Mouse (Mus musculus): ENCODE results near the gene Dnajc28. TPM values are rescaled to one million over a fixed set of nuclear protein-coding genes. Genes with fewer than 3 reads are reported as not detected.

Gene Dnajc28
- polyA plus RNA-seq, 1 experiment from 2014 or later = 2.9 TPM

- peak; percentile 99 for DNase-seq (ENCODE audit: low spot score)
- Histone ChIP-seq H3K27ac (peak within 1 kb of the TSS; percentile 90), H3K4me3 (peak within 1 kb of the TSS; percentile 93), H3K27me3 (ENCODE audit: insufficient read depth, poor library complexity, severe bottlenecking) (peaks cover 10% of the 10 kb centered on the region), H3K9me3 (no peaks in the 10 kb centered on the region), H3K4me1 (peaks cover 23% of the 10 kb centered on the region), H3K36me3 (peaks cover 4% of the 10 kb centered on the region)
- under 1% methylated on average over 34 of the region's 34 CpGs for WGBS
Measured at GRCm38 (mm10) chr16:91597672-91598010, 21.2 kb downstream of the Dnajc28 start, which contains the start of gene Tmem50b. TSS of gene Tmem50b (minus strand) at chr16:91597800.

- no peaks in the 10 kb centered on the region for H3K9me3 ChIP-seq
- H3K27ac ChIP-seq = peak overlapping the region; percentile 90
- under 1% methylated on average over 74 of the region's 75 CpGs for WGBS
- peaks cover 10% of the 10 kb centered on the region for H3K27me3 ChIP-seq (ENCODE audit: insufficient read depth, poor library complexity, severe bottlenecking)
- no peak for DNase-seq (ENCODE audit: low spot score)
- peaks cover 27% of the 10 kb centered on the region for H3K4me1 ChIP-seq
- H3K4me3 ChIP-seq = peak overlapping the region; percentile 93
- peaks cover 8% of the 10 kb centered on the region for H3K36me3 ChIP-seq
Measured at GRCm38 (mm10) chr16:91596779-91597671, 21.8 kb downstream of the Dnajc28 start.

- peaks cover 10% of the 10 kb centered on the region for H3K27me3 ChIP-seq (ENCODE audit: insufficient read depth, poor library complexity, severe bottlenecking)
- WGBS = 17% methylated on average over 9 of the region's 9 CpGs
- H3K4me1 ChIP-seq = peaks cover 32% of the 10 kb centered on the region
- H3K36me3 ChIP-seq = peaks cover 14% of the 10 kb centered on the region
- peak overlapping the region; percentile 90; the same call in 1 of the 2 replicates for H3K27ac ChIP-seq
- DNase-seq (ENCODE audit: low spot score) = no peak
- peak overlapping the region; percentile 93 for H3K4me3 ChIP-seq
- no peaks in the 10 kb centered on the region for H3K9me3 ChIP-seq
Measured at GRCm38 (mm10) chr16:91596397-91596778, 22.4 kb downstream of the Dnajc28 start.

GRCm38 (mm10) chr16:91595076-91595475 is 23.8 kb downstream of the Dnajc28 start:
- Histone ChIP-seq H3K4me1 (peaks cover 32% of the 10 kb centered on the region), H3K27me3 (ENCODE audit: insufficient read depth, poor library complexity, severe bottlenecking) (peaks cover 10% of the 10 kb centered on the region), H3K36me3 (peaks cover 17% of the 10 kb centered on the region), H3K4me3 (no peak overlapping the region), H3K9me3 (no peaks in the 10 kb centered on the region), H3K27ac (no peak overlapping the region; the same call in 1 of the 2 replicates)
- 80% methylated on average over 6 of the region's 6 CpGs for WGBS
- DNase-seq (ENCODE audit: low spot score) = no peak

- no peak for DNase-seq (ENCODE audit: low spot score)
- H3K4me1 ChIP-seq = peaks cover 39% of the 10 kb centered on the region
Measured at GRCm38 (mm10) chr16:91593262-91593661, 25.6 kb downstream of the Dnajc28 start.

GRCm38 (mm10) chr16:91592162-91592561 is 26.7 kb downstream of the Dnajc28 start:
- WGBS = 73% methylated on average over 8 of the region's 8 CpGs

More at GRCm38 (mm10) chr16:91593262-91593661, 25.6 kb downstream of the Dnajc28 start:
- no peaks in the 10 kb centered on the region for H3K9me3 ChIP-seq
- peaks cover under 1% of the 10 kb centered on the region; the same call in 1 of the 2 replicates for H3K27me3 ChIP-seq (ENCODE audit: insufficient read depth, poor library complexity, severe bottlenecking)
- H3K27ac ChIP-seq = no peak overlapping the region
- peaks cover 17% of the 10 kb centered on the region for H3K36me3 ChIP-seq
- WGBS = 69% methylated on average over 3 of the region's 3 CpGs
- no peak overlapping the region for H3K4me3 ChIP-seq

GRCm38 (mm10) chr16:91588703-91589102 is 30.1 kb downstream of the Dnajc28 start:
- DNase-seq (ENCODE audit: low spot score) = no peak
- no peaks in the 10 kb centered on the region for H3K9me3 ChIP-seq
- no peak overlapping the region for H3K4me3 ChIP-seq
- peaks cover 19% of the 10 kb centered on the region for H3K4me1 ChIP-seq
- peaks cover 35% of the 10 kb centered on the region for H3K36me3 ChIP-seq
- no peak overlapping the region for H3K27ac ChIP-seq
- 75% methylated on average over 3 of the region's 3 CpGs for WGBS
- no peaks in the 10 kb centered on the region for H3K27me3 ChIP-seq (ENCODE audit: insufficient read depth, poor library complexity, severe bottlenecking)

More at GRCm38 (mm10) chr16:91592162-91592561, 26.7 kb downstream of the Dnajc28 start:
- peaks cover 17% of the 10 kb centered on the region for H3K36me3 ChIP-seq
- H3K4me1 ChIP-seq = peaks cover 31% of the 10 kb centered on the region
- no peaks in the 10 kb centered on the region for H3K27me3 ChIP-seq (ENCODE audit: insufficient read depth, poor library complexity, severe bottlenecking)
- no peak overlapping the region; the same call in 1 of the 2 replicates for H3K27ac ChIP-seq
- DNase-seq (ENCODE audit: low spot score) = no peak
- no peak overlapping the region for H3K4me3 ChIP-seq
- H3K9me3 ChIP-seq = no peaks in the 10 kb centered on the region

- WGBS = 62% methylated on average over 6 of the region's 6 CpGs
- Histone ChIP-seq H3K4me1 (peaks cover 18% of the 10 kb centered on the region), H3K36me3 (peaks cover 34% of the 10 kb centered on the region), H3K9me3 (no peaks in the 10 kb centered on the region), H3K4me3 (no peak overlapping the region), H3K27ac (no peak overlapping the region), H3K27me3 (ENCODE audit: insufficient read depth, poor library complexity, severe bottlenecking) (no peaks in the 10 kb centered on the region)
- DNase-seq (ENCODE audit: low spot score) = no peak
Measured at GRCm38 (mm10) chr16:91587730-91588453, 30.9 kb downstream of the Dnajc28 start.

GRCm38 (mm10) chr16:91586244-91586643 is 32.6 kb downstream of the Dnajc28 start:
- peaks cover 30% of the 10 kb centered on the region for H3K36me3 ChIP-seq
- H3K4me3 ChIP-seq = no peak overlapping the region
- no peaks in the 10 kb centered on the region for H3K9me3 ChIP-seq
- 82% methylated on average over 6 of the region's 6 CpGs for WGBS
- H3K27me3 ChIP-seq (ENCODE audit: insufficient read depth, poor library complexity, severe bottlenecking) = no peaks in the 10 kb centered on the region
- H3K27ac ChIP-seq = no peak overlapping the region
- peaks cover 7% of the 10 kb centered on the region for H3K4me1 ChIP-seq
- DNase-seq (ENCODE audit: low spot score) = no peak

- WGBS = 86% methylated on average over 5 of the region's 5 CpGs
- no peaks in the 10 kb centered on the region for H3K27me3 ChIP-seq (ENCODE audit: insufficient read depth, poor library complexity, severe bottlenecking)
- no peaks in the 10 kb centered on the region for H3K9me3 ChIP-seq
- peaks cover 34% of the 10 kb centered on the region for H3K36me3 ChIP-seq
- H3K4me3 ChIP-seq = no peak overlapping the region
- H3K4me1 ChIP-seq = peaks cover 7% of the 10 kb centered on the region
- H3K27ac ChIP-seq = no peak overlapping the region
- DNase-seq (ENCODE audit: low spot score) = no peak
Measured at GRCm38 (mm10) chr16:91585617-91586016, 33.2 kb downstream of the Dnajc28 start.

- WGBS = 75% methylated on average over 2 of the region's 2 CpGs
- DNase-seq (ENCODE audit: low spot score) = no peak
- H3K27me3 ChIP-seq (ENCODE audit: insufficient read depth, poor library complexity, severe bottlenecking) = no peaks in the 10 kb centered on the region
Measured at GRCm38 (mm10) chr16:91582307-91582706, 36.5 kb downstream of the Dnajc28 start.

GRCm38 (mm10) chr16:91578980-91579720 is 39.7 kb downstream of the Dnajc28 start:
- H3K4me3 ChIP-seq = no peak overlapping the region
- H3K4me1 ChIP-seq = no peaks in the 10 kb centered on the region
- H3K36me3 ChIP-seq = peaks cover 32% of the 10 kb centered on the region
- no peaks in the 10 kb centered on the region for H3K27me3 ChIP-seq (ENCODE audit: insufficient read depth, poor library complexity, severe bottlenecking)
- 85% methylated on average over 14 of the region's 14 CpGs for WGBS
- no peaks in the 10 kb centered on the region for H3K9me3 ChIP-seq
- no peak for DNase-seq (ENCODE audit: low spot score)
- no peak overlapping the region for H3K27ac ChIP-seq

More at GRCm38 (mm10) chr16:91582307-91582706, 36.5 kb downstream of the Dnajc28 start:
- Histone ChIP-seq H3K27ac (no peak overlapping the region), H3K4me3 (no peak overlapping the region), H3K36me3 (peaks cover 38% of the 10 kb centered on the region), H3K9me3 (no peaks in the 10 kb centered on the region), H3K4me1 (no peaks in the 10 kb centered on the region)
